Mouse (Mus musculus) heart, adult 2 months (tissue): ENCODE data around the gene Cops4.

Experiments used
- CTCF ChIP-seq: fragments of 200-600 bp; IDR thresholded peaks from 2 replicates; pipeline ENCODE4 v1.8.1; 2022; ENCODE audit warnings: antibody characterized with exemption, mild to moderate bottlenecking, moderate library complexity
- EP300 ChIP-seq: fragments of 200-500 bp; IDR thresholded peaks from 2 replicates; pipeline ENCODE4 v1.6.1; 2011; ENCODE audit warnings: low read depth, low read length, control low read depth; ENCODE audit not compliant: insufficient read depth
- POLR2A ChIP-seq: fragments of 200-500 bp; IDR thresholded peaks from 2 replicates; pipeline ENCODE4 v1.6.1; 2011; ENCODE audit warnings: mild to moderate bottlenecking, low read depth, low read length, control low read depth; ENCODE audit not compliant: insufficient read depth

- TF ChIP-seq EP300 (no peak), CTCF (no peak), POLR2A (no peak)
Measured at GRCm38 (mm10) chr5:100523331-100523730, 5.2 kb downstream of the Cops4 start.
